In the genomic region with DNA sequence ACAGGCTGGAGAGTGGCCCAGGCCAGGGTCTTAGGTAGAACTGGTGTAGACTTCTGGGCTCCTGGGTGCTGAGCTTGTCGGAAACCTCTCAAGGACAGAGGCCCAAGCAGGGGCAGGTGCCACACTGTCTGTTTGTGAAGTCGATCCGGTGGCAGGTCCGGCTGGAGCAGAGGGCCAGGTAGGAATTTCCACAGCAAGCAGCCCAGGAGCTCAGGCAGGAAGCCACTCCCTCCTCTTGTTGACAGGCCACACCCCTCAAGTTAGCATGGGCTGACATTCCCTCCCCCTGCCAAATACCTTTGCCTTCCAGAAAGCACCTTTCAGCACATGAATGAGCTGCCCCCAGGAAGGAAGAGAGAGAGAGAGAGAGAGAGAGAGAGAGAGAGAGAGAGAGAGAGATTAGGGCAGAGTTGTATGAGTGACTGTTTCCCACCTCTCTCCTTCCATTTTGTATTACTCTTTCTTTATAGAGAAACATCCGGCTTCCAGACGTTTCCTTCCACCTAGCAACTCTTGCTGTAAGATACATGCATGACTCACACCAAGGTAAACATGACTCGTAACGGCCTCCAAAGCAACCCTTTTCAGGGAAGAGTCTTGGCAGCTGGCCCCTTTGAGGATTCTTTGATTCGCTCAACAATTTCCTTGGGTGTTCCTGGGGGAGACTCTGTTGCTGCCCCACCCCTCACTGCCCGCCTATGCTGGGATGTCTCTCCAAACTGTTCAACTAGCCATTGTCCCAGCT, we compare ENCODE assay signal across 11 mouse cellular contexts. TPM values are rescaled to one million over a fixed set of nuclear protein-coding genes. Genes with fewer than 3 reads are reported as not detected.
DNase-seq lines count a peak whose midpoint lies in the region; ATAC-seq and TF ChIP-seq lines count a peak whose summit lies in the region.
"Had no signal": no experiment of that assay in that cellular context is flagged by ENCODE, and none has a peak within 500 bp of the region (broad histone marks: within the 10 kb centered on the region; RNA-seq: fewer than 3 reads in every experiment).

No protein-coding gene starts in this region.

- no peaks in the 10 kb centered on the region for H3K9me3 ChIP-seq in embryonic facial prominence, embryonic 10.5 days
- H3K9me3 ChIP-seq in neural tube, embryonic 15.5 days (replicated peaks) = no peaks in the 10 kb centered on the region
- H3K9me3 ChIP-seq in forebrain, embryonic 13.5 days (replicated peaks) = no peaks in the 10 kb centered on the region
- H3K9me3 ChIP-seq: midbrain, embryonic 13.5 days had no signal

- H3K4me2 ChIP-seq in neural tube, embryonic 15.5 days = no peak overlapping the region
- H3K4me2 ChIP-seq in forebrain, embryonic 13.5 days = no peak overlapping the region
- H3K4me2 ChIP-seq: midbrain, embryonic 13.5 days had no signal

- H3K4me1 ChIP-seq in embryonic facial prominence, embryonic 10.5 days = peaks cover 38% of the 10 kb centered on the region
- peaks cover under 1% of the 10 kb centered on the region; the same call in 1 of the 2 replicates for H3K4me1 ChIP-seq in neural tube, embryonic 15.5 days
- H3K4me1 ChIP-seq in forebrain, embryonic 13.5 days = peaks cover 1% of the 10 kb centered on the region; the same call in 1 of the 2 replicates

- no peak overlapping the region for H3K9ac ChIP-seq in neural tube, embryonic 15.5 days (replicated peaks)
- H3K9ac ChIP-seq in forebrain, embryonic 13.5 days = no peak overlapping the region
- H3K9ac ChIP-seq: midbrain, embryonic 13.5 days had no signal

- peak overlapping the region; percentile 7; the same call in 1 of the 2 replicates for H3K27ac ChIP-seq in embryonic facial prominence, embryonic 10.5 days (replicated peaks)
- no peak overlapping the region for H3K27ac ChIP-seq in layer of hippocampus, adult 2 months
- no peak overlapping the region for H3K27ac ChIP-seq in neural tube, embryonic 15.5 days (replicated peaks)
- H3K27ac ChIP-seq in forebrain, embryonic 13.5 days = no peak overlapping the region
- H3K27ac ChIP-seq: midbrain, embryonic 13.5 days had no signal

- no peak overlapping the region for H3K4me3 ChIP-seq in embryonic facial prominence, embryonic 10.5 days
- no peak overlapping the region for H3K4me3 ChIP-seq in layer of hippocampus, adult 2 months
- no peak overlapping the region for H3K4me3 ChIP-seq in neural tube, embryonic 15.5 days (replicated peaks)
- no peak overlapping the region for H3K4me3 ChIP-seq in forebrain, embryonic 13.5 days
- H3K4me3 ChIP-seq: midbrain, embryonic 13.5 days had no signal

- H3K36me3 ChIP-seq in embryonic facial prominence, embryonic 10.5 days (replicated peaks) = no peaks in the 10 kb centered on the region
- no peaks in the 10 kb centered on the region for H3K36me3 ChIP-seq in neural tube, embryonic 15.5 days
- no peaks in the 10 kb centered on the region for H3K36me3 ChIP-seq in forebrain, embryonic 13.5 days (ENCODE audit: poor library complexity, severe bottlenecking)
- H3K36me3 ChIP-seq: midbrain, embryonic 13.5 days had no signal

- WGBS in embryonic facial prominence, embryonic 10.5 days = 54% methylated on average over 10 of the region's 10 CpGs
- 17% methylated on average over 10 of the region's 10 CpGs for WGBS in large intestine, adult 2 months
- 53% methylated on average over 10 of the region's 10 CpGs for WGBS in neural tube, embryonic 15.5 days
- WGBS in forebrain, embryonic 13.5 days = 58% methylated on average over 10 of the region's 10 CpGs

- DNase-seq in ES-CJ7 (ENCODE audit: low read depth, low spot score) = peak; percentile 80
- DNase-seq in embryonic facial prominence, embryonic 10.5 days (ENCODE audit: low spot score) = peak; percentile 38
- peak; percentile 72 for DNase-seq in large intestine, adult 2 months (ENCODE audit: low read depth, low spot score)
- peak; percentile 85 for DNase-seq in lung, postnatal 36 days
- no peak for DNase-seq in layer of hippocampus, adult 2 months (ENCODE audit: low spot score in 2 of 2)
- DNase-seq: cerebellum, adult 18-20 months; thymus, postnatal 14 days had no signal

- no peak for ATAC-seq in neural tube, embryonic 15.5 days (ENCODE audit: low FRiP score)
- no peak for ATAC-seq in forebrain, embryonic 13.5 days
- ATAC-seq: activated CD4-positive, CD25-positive, alpha-beta regulatory T cell, adult 4 months; midbrain, embryonic 13.5 days had no signal

- TF ChIP-seq CTCF in layer of hippocampus, adult 2 months (conservative IDR thresholded peaks at IDR 0.05) = no peak

- peaks cover 22% of the 10 kb centered on the region for H3K27me3 ChIP-seq in embryonic facial prominence, embryonic 10.5 days (replicated peaks; ENCODE audit: low read depth, poor library complexity, severe bottlenecking)
- H3K27me3 ChIP-seq in neural tube, embryonic 15.5 days (replicated peaks) = peaks cover 12% of the 10 kb centered on the region
- H3K27me3 ChIP-seq in forebrain, embryonic 13.5 days = peaks cover 10% of the 10 kb centered on the region

RNA-seq across cellular contexts. Expression of gene Foxp4, which starts 33.8 kb away (rescaled TPM):
- polyA plus RNA-seq in embryonic facial prominence, embryonic 10.5 days (2016; fragmentation: Nextera tagmentation; extraction: Ambion mirVana) = 26.9 and 28.1 TPM in 2 replicates
- 46.2 and 62.4 TPM in 2 replicates for polyA plus RNA-seq in large intestine, adult 2 months (2012; rRNA removed)
- 10 to 100 TPM; 52.1 to 53.3 TPM for total RNA-seq in layer of hippocampus, adult 2 months (2021)
- polyA plus RNA-seq in neural tube, embryonic 15.5 days (2015; fragmentation: Nextera tagmentation; extraction: Ambion mirVana) = 30.3 and 31.9 TPM in 2 replicates
- polyA plus RNA-seq in forebrain, embryonic 13.5 days (2015; fragmentation: Nextera tagmentation; extraction: Ambion mirVana) = 13.4 and 15.6 TPM in 2 replicates

Comparison
In these comparisons a context has a peak if more than half of its experiments do, and no peak if none do; other contexts are left out.
1. DNase-seq: peak in ES-CJ7 (single experiment), embryonic facial prominence, embryonic 10.5 days (single experiment), large intestine, adult 2 months (single experiment) and lung, postnatal 36 days (single experiment); none in layer of hippocampus, adult 2 months (0 of 2).